Mouse (Mus musculus) ES-Bruce4 (cell line): Measurements from ENCODE around the gene Pxt1.
A peak's percentile ranks its signal among the peaks of the same experiment; 100 is the strongest.

Experiments
- CTCF ChIP-seq: IDR thresholded peaks from one replicate; pipeline ENCODE4 v1.8.1; 2011; ENCODE audit warnings: low read depth, low read length
- POLR2A ChIP-seq: IDR thresholded peaks from one replicate; pipeline ENCODE4 v1.8.1; 2011; ENCODE audit warnings: low read length; ENCODE audit not compliant: insufficient read depth

DNA sequence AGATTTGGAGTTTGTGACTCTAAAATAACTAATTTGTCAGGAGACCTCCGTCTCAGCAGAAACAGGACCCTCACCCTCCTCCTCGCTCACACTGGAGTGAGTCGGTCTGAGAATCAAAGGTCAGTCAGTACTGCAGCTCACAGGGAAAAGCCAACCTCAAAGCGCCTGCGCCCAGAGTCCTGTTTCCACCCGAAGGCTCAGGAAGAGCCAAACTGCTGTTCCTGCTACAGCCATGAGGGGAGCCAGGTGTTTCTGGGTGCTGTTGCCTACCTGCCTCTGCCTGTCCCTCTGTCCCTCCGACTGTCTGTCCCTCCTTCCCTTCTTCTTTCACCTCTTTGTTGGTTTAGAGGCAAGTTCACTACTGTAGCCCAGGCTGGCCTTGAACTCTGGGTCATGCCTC is 33.5 kb downstream of the Pxt1 start:
- no peak for TF ChIP-seq POLR2A
- TF ChIP-seq CTCF: peak; percentile 31
